Mouse (Mus musculus) liver, embryonic 14.5 days (tissue): Measurements from ENCODE around the gene Adamts9. TPM values are rescaled to one million over a fixed set of nuclear protein-coding genes. Genes with fewer than 3 reads are reported as not detected.

Experiments
- ATAC-seq: fragments of 200-750 bp; cut with Nextera tagmentation; 2 replicates; pipeline ENCODE4 v1.8.0; 2017; ENCODE audit warnings: moderate number of reproducible peaks, mild to moderate bottlenecking, moderate library complexity; ENCODE audit not compliant: insufficient read depth
- DNase-seq, 3 experiments: peaks; one replicate each; pipeline ENCODE4 v3.0.0-alpha.2; 2012 to 2013; ENCODE audit warnings: low read depth in 3 of 3, low spot score in 3 of 3
- H3K27ac ChIP-seq: fragments of 300-500 bp; sonication (generic); 2 replicates; pipeline ENCODE4 v1.5.1; 2014; ENCODE audit warnings: moderate library complexity, mild to moderate bottlenecking, control low read depth, inconsistent platforms
- H3K27me3 ChIP-seq: fragments of 300-500 bp; sonication (generic); 2 replicates; pipeline ENCODE4 v1.6.1; 2014; ENCODE audit warnings: mild to moderate bottlenecking, low read length, moderate library complexity; ENCODE audit not compliant: control insufficient read depth, insufficient read depth
- H3K36me3 ChIP-seq: fragments of 300-500 bp; sonication (generic); replicated peaks from 2 replicates; pipeline ENCODE4 v1.6.1; 2014; ENCODE audit warnings: low read depth; ENCODE audit not compliant: control insufficient read depth, insufficient read depth
- H3K4me1 ChIP-seq, 2 experiments: fragments of 200-500 bp in 1 of 2; fragments of 300-500 bp in 1 of 2; sonication (generic) in 1 of 2; replicated peaks; 2 replicates each; pipeline ENCODE4 v1.6.1; 2012 to 2014; ENCODE audit warnings: antibody characterized with exemption in 1 of 2, inconsistent platforms in 1 of 2, low read length in 1 of 2; ENCODE audit not compliant: control insufficient read depth in 2 of 2, insufficient read depth in 2 of 2
- H3K4me2 ChIP-seq: fragments of 300-500 bp; sonication (generic); 2 replicates; pipeline ENCODE4 v1.6.1; 2014; ENCODE audit warnings: low read depth, mild to moderate bottlenecking, control low read depth, moderate library complexity
- H3K4me3 ChIP-seq, 2 experiments: fragments of 200-500 bp in 1 of 2; fragments of 300-500 bp in 1 of 2; sonication (generic) in 1 of 2; 2 replicates each; pipeline ENCODE4 v1.5.1; 2012 to 2014; ENCODE audit warnings: low read depth in 2 of 2, low read length in 2 of 2, mild to moderate bottlenecking in 2 of 2, control low read depth in 1 of 2, inconsistent platforms in 1 of 2, moderate library complexity in 1 of 2; ENCODE audit not compliant: insufficient read depth in 1 of 2
- H3K9ac ChIP-seq: fragments of 300-500 bp; sonication (generic); replicated peaks from 2 replicates; pipeline ENCODE4 v1.6.1; 2014; ENCODE audit warnings: mild to moderate bottlenecking, control low read depth, moderate library complexity
- H3K9me3 ChIP-seq: fragments of 300-500 bp; sonication (generic); 2 replicates; pipeline ENCODE4 v1.6.1; 2016; ENCODE audit warnings: low read length, mixed read lengths; ENCODE audit not compliant: control insufficient read depth
- CTCF ChIP-seq: IDR thresholded peaks from 2 replicates; pipeline ENCODE4 v1.5.1; 2016; ENCODE audit warnings: antibody characterized with exemption, low read depth, control low read depth
- EP300 ChIP-seq: IDR thresholded peaks from 2 replicates; pipeline ENCODE4 v1.6.1; 2016; ENCODE audit warnings: antibody characterized with exemption, low read depth
- WGBS: fragments of 180-500 bp; shearing (Covaris S2); extraction: QIAGEN DNeasy Blood & Tissue Kit; methylation state at CpG from one replicate; pipeline ENCODE4 v1.1.7; 2014; ENCODE audit not compliant: insufficient replicate concordance; 5-methylcytosine and 5-hydroxymethylcytosine counted together
- polyA plus RNA-seq, 2 experiments: library from polyadenylated mRNA; depleted of rRNA in 1 of 2; stranded (reverse) in 1 of 2; unstranded in 1 of 2; fragments of >200 nt; fragmentation: Nextera tagmentation in 1 of 2; extraction: Ambion mirVana in 1 of 2; gene quantifications; 2 replicates each; pipeline versions ENCODE4 v1.2.1 to v1.2.3; 2012 to 2014

Gene Adamts9
- polyA plus RNA-seq, 2 experiments, result 0.50 to 1.2 TPM

DNA sequence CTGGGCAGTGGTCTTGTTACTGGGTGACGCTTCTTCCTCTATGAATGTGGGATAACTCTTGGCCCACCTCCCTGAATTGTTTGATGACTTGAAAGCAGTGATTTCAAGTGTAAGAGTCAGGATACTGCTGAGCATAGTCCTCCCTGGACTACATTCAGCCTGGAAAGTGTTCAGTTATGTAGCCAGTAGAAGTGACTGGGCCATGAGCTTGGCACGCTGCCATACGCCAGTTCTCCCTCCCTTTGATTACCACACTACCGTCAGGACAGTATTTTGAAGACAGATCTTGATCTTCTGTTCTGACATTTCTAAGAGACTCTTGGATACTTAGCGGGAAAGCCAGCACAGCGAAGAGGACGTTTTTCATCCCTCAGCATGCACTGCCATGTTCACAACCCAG, 40.1 kb upstream of the Adamts9 start:
- 72% methylated on average over 7 of the region's 7 CpGs for WGBS
- H3K9ac ChIP-seq, result no peak overlapping the region
- H3K9me3 ChIP-seq, result no peaks in the 10 kb centered on the region
- no peaks in the 10 kb centered on the region for H3K27me3 ChIP-seq
- no peak for ATAC-seq
- no peak for TF ChIP-seq EP300
- TF ChIP-seq CTCF, result no peak
- DNase-seq, result no peak
- H3K36me3 ChIP-seq, result no peaks in the 10 kb centered on the region
- no peak overlapping the region for H3K27ac ChIP-seq
- no peak overlapping the region for H3K4me3 ChIP-seq
- no peak overlapping the region for H3K4me2 ChIP-seq
- H3K4me1 ChIP-seq, result no peaks in the 10 kb centered on the region

DNA sequence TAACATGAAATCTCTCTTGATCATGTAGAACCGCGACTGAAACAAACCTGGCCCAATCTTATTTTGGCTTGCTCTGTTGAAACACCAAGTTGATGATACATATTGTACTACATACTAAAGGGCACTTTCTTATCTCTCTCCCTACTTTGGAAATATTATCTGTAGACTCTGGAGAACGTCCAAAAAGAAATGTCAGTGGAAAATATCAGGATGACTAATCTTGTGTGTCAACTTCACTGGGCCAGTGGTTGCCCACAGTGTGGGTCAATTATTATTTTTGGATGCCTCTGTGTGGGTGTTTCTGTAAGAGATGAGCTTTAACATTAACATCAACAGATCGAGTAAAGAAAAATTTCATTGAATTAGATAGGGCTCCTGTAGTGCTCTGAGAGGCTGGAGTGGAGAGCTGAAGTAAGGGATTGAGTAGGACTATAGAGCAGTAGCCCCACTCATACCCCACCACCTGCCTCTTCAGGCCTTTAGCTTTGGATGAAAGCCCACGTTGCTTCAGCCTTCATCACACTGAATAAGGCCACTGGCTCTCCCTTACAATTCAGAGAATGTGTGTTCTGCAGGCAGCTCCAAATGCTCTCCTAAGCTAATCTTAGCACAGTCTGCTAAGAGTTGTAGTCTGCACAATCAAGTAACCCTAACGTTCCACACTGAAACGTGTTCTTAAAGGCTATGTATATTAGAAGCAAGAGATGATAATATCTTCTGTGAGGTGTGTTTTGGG, 38.3 kb upstream of the Adamts9 start:
- no peak overlapping the region for H3K9ac ChIP-seq
- no peak for DNase-seq
- no peaks in the 10 kb centered on the region for H3K27me3 ChIP-seq
- no peak overlapping the region for H3K4me3 ChIP-seq
- 57% methylated on average over 7 of the region's 7 CpGs for WGBS
- no peaks in the 10 kb centered on the region for H3K9me3 ChIP-seq
- ATAC-seq, result no peak
- H3K27ac ChIP-seq, result no peak overlapping the region
- H3K4me2 ChIP-seq, result no peak overlapping the region
- no peaks in the 10 kb centered on the region for H3K4me1 ChIP-seq
- TF ChIP-seq EP300 (no peak), CTCF (no peak)
- H3K36me3 ChIP-seq, result no peaks in the 10 kb centered on the region

DNA sequence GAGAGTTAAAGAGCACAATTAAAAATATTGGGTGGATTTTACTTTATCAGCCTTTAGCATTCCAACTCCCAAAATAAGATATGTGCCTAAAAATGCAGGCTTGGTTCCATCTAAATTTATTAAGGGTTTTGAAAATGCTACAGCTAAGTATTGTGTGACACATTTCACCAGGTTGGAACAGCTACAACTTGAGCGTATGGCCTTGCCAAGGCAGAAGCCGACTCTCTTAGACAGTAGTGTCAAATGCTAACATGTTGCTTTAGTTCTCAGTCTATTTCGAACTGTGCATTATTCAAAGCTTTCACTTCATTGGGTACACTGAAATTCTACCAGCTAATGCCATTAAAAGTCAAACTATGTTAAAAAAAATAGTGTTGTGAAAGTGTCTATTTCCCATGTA, 30.0 kb upstream of the Adamts9 start:
- Histone ChIP-seq H3K27ac (no peak overlapping the region), H3K27me3 (no peaks in the 10 kb centered on the region), H3K9me3 (no peaks in the 10 kb centered on the region), H3K4me2 (no peak overlapping the region), H3K4me3 (no peak overlapping the region), H3K36me3 (no peaks in the 10 kb centered on the region), H3K9ac (no peak overlapping the region), H3K4me1 (no peaks in the 10 kb centered on the region)
- WGBS, result 62% methylated on average over 3 of the region's 3 CpGs
- ATAC-seq (no peak), DNase-seq (no peak)
- no peak for TF ChIP-seq CTCF
- TF ChIP-seq EP300, result no peak

- Histone ChIP-seq H3K4me1 (no peaks in the 10 kb centered on the region), H3K9ac (no peak overlapping the region), H3K9me3 (no peaks in the 10 kb centered on the region), H3K4me2 (no peak overlapping the region), H3K27ac (no peak overlapping the region), H3K27me3 (no peaks in the 10 kb centered on the region), H3K4me3 (no peak overlapping the region), H3K36me3 (no peaks in the 10 kb centered on the region)
- DNase-seq, result no peak
- no peak for ATAC-seq
- TF ChIP-seq EP300, result no peak
- no peak for TF ChIP-seq CTCF
- WGBS, result 69% methylated on average over 3 of the region's 3 CpGs
Observed at GRCm38 (mm10) chr6:92968718-92969117, 25.4 kb upstream of the Adamts9 start.

GRCm38 (mm10) chr6:92968216-92968615, 24.9 kb upstream of the Adamts9 start:
- no peak overlapping the region for H3K9ac ChIP-seq
- no peaks in the 10 kb centered on the region for H3K9me3 ChIP-seq
- H3K4me3 ChIP-seq, result no peak overlapping the region
- H3K27me3 ChIP-seq, result no peaks in the 10 kb centered on the region
- 48% methylated on average over 3 of the region's 3 CpGs for WGBS
- H3K4me1 ChIP-seq, result no peaks in the 10 kb centered on the region
- DNase-seq, result no peak
- TF ChIP-seq EP300, result no peak
- TF ChIP-seq CTCF, result no peak
- no peak overlapping the region for H3K27ac ChIP-seq
- H3K36me3 ChIP-seq, result no peaks in the 10 kb centered on the region
- no peak for ATAC-seq
- H3K4me2 ChIP-seq, result no peak overlapping the region
